Mouse (Mus musculus) ZHBTc4 (cell line): ENCODE results near the gene Plpp1.

ENCODE experiments used
- DNase-seq: peaks from one replicate; pipeline ENCODE4 v3.0.0-alpha.2; 2011; ENCODE audit warnings: low read depth, low spot score

Gene Plpp1

DNA sequence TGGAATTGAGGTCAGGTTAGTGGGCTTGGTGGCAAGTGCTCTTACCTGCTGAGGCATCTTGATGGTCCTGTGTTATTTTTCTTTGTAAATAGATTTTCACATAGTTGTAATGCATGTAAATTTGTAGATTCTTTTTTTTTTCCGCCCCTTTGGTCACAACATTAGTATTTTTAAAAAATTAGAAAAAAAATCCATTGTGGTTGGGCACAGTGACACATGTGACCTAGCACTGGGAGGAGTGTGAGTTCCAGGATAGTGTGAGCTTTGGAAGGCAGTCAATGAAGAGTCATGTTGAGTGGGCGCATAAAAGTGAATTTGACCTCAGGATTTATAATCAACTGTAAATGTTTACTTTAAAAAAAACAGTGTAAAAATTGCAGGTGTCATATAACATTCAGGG lies 59.8 kb downstream of the Plpp1 start:
- DNase-seq, result no peak

- DNase-seq, result no peak
Measured at GRCm38 (mm10) chr13:112860911-112861310, 60.3 kb downstream of the Plpp1 start.

GRCm38 (mm10) chr13:112861825-112862306 lies 61.3 kb downstream of the Plpp1 start:
- no peak for DNase-seq

DNA sequence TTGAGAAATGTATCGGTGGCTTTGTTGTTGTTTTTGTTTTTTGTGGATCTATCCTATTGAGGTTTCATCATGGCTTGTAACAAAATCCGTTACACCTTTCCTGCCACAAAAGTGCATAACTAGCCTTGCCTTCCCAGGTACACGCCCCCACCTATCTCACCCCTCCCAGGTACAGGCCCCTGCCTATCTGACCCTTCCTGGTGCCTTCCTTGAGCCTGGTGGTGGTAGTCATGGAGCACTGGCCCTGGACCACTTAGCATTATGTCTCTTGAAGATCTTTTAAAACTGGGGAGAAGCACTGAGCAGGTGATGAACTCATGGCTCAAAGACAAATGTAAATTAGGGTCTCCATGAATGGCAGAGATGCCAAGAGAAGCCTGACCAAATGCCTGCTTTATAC lies 61.8 kb downstream of the Plpp1 start:
- DNase-seq, result no peak

DNA sequence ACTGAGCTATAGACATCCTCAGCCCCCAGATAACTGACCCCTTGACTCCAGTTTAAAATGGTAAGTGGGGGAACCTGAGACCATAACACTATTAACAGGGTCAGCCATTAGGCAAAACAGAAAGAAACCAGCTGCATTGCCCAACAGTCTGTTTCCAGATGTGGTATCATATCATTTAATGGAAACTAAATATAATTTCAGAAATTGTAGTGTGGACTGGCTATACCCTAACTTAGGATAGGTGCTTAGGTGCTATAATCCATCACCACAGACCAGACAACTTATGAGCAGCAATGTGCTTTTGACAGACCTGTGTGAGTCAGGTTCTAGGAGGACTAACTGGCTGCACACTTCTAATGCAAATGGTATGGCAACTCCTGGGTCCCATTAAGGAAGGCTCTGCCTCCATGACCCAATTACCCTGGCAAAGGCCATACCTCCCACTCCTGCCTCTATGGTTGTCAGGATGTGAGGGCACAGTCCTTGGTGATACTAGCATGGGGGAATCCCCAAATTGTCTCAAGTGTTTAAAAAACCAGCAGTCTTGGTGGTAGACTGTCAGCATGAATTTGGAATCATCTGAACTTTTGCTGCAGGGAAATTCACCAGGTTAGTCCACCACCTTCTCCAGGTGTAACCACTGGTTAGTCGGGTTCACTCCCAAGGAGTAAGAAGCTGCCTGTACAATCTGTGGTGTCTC lies 62.5 kb downstream of the Plpp1 start:
- DNase-seq, result no peak

- DNase-seq, result no peak
Measured at GRCm38 (mm10) chr13:112866782-112867181, 66.2 kb downstream of the Plpp1 start.

DNA sequence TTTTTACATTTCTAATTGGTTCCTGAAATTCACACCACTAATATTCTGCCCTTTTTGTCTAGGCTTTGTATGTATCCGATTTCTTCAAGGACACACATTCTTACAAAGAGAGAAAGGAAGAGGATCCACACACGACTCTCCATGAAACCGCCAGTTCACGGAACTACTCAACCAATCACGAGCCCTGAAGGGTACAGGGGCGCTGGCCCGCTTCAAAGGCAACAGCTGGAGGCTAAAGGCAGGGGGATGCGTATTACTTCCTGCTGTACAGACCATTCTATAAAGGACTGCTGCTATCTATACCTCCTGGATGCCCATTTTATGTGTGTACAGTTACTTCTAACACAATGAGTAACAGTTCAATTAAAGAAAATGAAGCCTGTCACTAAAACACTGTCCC lies 66.8 kb downstream of the Plpp1 start:
- no peak for DNase-seq

DNA sequence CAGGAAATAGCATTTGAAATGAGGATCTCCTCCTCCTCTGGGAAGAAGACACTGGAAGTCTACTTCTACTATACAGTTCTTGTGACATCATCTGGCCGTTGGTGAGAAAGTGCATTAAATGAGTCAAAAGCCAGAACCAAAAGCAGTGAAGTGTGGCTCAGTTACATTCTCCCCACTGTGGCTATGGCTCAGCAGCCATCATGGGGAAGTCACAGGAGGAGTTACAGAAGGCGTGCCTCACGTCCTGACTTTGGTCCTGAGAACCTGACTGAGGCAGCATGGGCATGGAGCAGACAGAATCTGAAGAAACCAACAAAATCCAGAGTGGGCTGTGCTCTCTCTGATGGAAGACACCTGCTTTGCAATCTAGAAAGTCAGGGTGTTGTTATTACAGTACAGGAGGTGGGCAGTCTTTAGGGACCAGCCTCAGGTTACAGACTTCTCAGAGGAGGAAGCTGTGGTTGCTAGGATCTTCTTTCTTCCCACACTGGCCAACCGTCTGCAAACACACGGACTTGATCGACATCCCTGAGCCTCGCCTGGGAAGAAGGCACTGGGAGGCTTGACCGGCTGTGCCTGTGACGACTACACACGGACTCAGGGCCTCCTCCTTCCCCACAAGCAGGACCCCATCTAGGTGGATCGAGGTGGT lies 69.6 kb downstream of the Plpp1 start:
- DNase-seq, result no peak

GRCm38 (mm10) chr13:112871500-112872266 lies 71.1 kb downstream of the Plpp1 start:
- DNase-seq, result no peak

- DNase-seq, result no peak
Measured at GRCm38 (mm10) chr13:112887234-112887633, 86.6 kb downstream of the Plpp1 start.

DNA sequence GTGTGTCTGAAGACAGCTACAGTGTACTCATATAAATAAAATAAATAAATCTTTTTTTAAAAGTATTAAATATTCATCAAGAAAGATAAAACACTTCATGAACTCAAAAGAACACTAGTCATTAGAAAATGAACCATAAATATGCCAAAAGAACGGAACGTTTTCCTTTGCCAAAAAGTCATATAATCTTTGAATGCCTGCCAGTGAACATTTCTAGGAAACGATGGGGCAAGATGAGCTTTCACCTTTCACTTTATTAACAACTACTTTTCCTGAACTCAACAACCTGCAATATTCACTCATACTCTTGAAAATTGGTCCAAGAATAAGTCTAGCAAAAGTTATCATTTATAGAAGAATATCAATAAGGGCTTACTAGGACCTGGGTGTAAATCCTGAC lies 101.6 kb downstream of the Plpp1 start:
- DNase-seq, result no peak

GRCm38 (mm10) chr13:112909663-112910062 lies 109.1 kb downstream of the Plpp1 start:
- DNase-seq, result peak; percentile 60

GRCm38 (mm10) chr13:112910434-112910833 lies 109.8 kb downstream of the Plpp1 start:
- DNase-seq, result no peak
